Mouse (Mus musculus) stomach, postnatal 0 days (tissue): Measurements from ENCODE around the gene Exog.

Experiments
- CTCF ChIP-seq: IDR thresholded peaks from 2 replicates; pipeline ENCODE4 v1.5.1; 2016; ENCODE audit warnings: antibody characterized with exemption, low read depth, mild to moderate bottlenecking, moderate library complexity
- EP300 ChIP-seq: optimal IDR thresholded peaks from 2 replicates; pipeline ENCODE3; 2016; ENCODE audit warnings: antibody characterized with exemption

GRCm38 (mm10) chr9:119408898-119409664 is 35.7 kb upstream of the Exog start:
- TF ChIP-seq CTCF (no peak), EP300 (no peak)
